Mouse (Mus musculus) right cerebral cortex, postnatal 14 days (tissue): ENCODE results near the gene Ccl7.
A peak's percentile ranks its signal among the peaks of the same experiment; 100 is the strongest.

Source experiments
- DNase-seq: peaks from one replicate; pipeline ENCODE4 v3.0.0; 2022

The Ccl7 gene

GRCm38 (mm10) chr11:82035857-82036256, 9.7 kb upstream of the Ccl7 start:
- DNase-seq, result no peak

- DNase-seq, result no peak
These were observed 7.0 kb upstream of the Ccl7 start, which contains the start of gene Gm17268 for GRCm38 (mm10) chr11:82038535-82038934. TSS of gene Gm17268 (minus strand) at chr11:82038562.

- DNase-seq, result no peak
These were observed 6.3 kb upstream of the Ccl7 start for GRCm38 (mm10) chr11:82039132-82039660.

- DNase-seq, result no peak
These were observed 3.8 kb upstream of the Ccl7 start for GRCm38 (mm10) chr11:82041671-82042080.

GRCm38 (mm10) chr11:82047746-82048415, 2.4 kb downstream of the Ccl7 start:
- peak; percentile 23 for DNase-seq

- no peak for DNase-seq
These were observed 8.3 kb downstream of the Ccl7 start for GRCm38 (mm10) chr11:82053849-82054248.

- peak; percentile 6 for DNase-seq
These were observed 12.1 kb downstream of the Ccl7 start, which contains the start of gene Ccl11 for GRCm38 (mm10) chr11:82057646-82058045. TSS of gene Ccl11 (plus strand) at chr11:82057823.

GRCm38 (mm10) chr11:82062226-82062625, 16.7 kb downstream of the Ccl7 start:
- no peak for DNase-seq

GRCm38 (mm10) chr11:82063454-82063853, 17.9 kb downstream of the Ccl7 start:
- no peak for DNase-seq

GRCm38 (mm10) chr11:82066953-82067571, 21.6 kb downstream of the Ccl7 start:
- DNase-seq, result no peak

- no peak for DNase-seq
These were observed 25.6 kb downstream of the Ccl7 start for GRCm38 (mm10) chr11:82071076-82071475.

- no peak for DNase-seq
These were observed 26.9 kb downstream of the Ccl7 start for GRCm38 (mm10) chr11:82072374-82072773.

GRCm38 (mm10) chr11:82072984-82073383, 27.5 kb downstream of the Ccl7 start:
- no peak for DNase-seq

GRCm38 (mm10) chr11:82073686-82074085, 28.2 kb downstream of the Ccl7 start:
- no peak for DNase-seq

GRCm38 (mm10) chr11:82077031-82077430, 31.5 kb downstream of the Ccl7 start:
- DNase-seq, result no peak

- DNase-seq, result no peak
These were observed 32.7 kb downstream of the Ccl7 start for GRCm38 (mm10) chr11:82078136-82078730.

- DNase-seq, result no peak
These were observed 35.4 kb downstream of the Ccl7 start for GRCm38 (mm10) chr11:82080865-82081264.

GRCm38 (mm10) chr11:82084360-82084759, 38.8 kb downstream of the Ccl7 start:
- DNase-seq, result no peak
